Mouse (Mus musculus): Measurements from ENCODE around the gene Gpc5. TPM values are rescaled to one million over a fixed set of nuclear protein-coding genes. Genes with fewer than 3 reads are reported as not detected.

Gpc5 gene
- polyA plus RNA-seq, 1 experiment from 2014 or later, result 0.20 TPM

- H3K9me3 ChIP-seq (ENCODE audit: control insufficient read depth, low read length), result no peaks in the 10 kb centered on the region
- no peaks in the 10 kb centered on the region for H3K4me1 ChIP-seq (ENCODE audit: control insufficient read depth, insufficient read depth, low read length)
- no peaks in the 10 kb centered on the region for H3K27me3 ChIP-seq (ENCODE audit: control insufficient read depth, insufficient read depth, low read length)
- no peaks in the 10 kb centered on the region for H3K36me3 ChIP-seq (ENCODE audit: control insufficient read depth, insufficient read depth, low read length)
- no peak overlapping the region for H3K4me3 ChIP-seq (ENCODE audit: low read depth, low read length)
- no peak overlapping the region for H3K4me2 ChIP-seq (ENCODE audit: low read depth)
- ATAC-seq (ENCODE audit: insufficient read depth, low FRiP score, low TSS enrichment), result no peak
- no peak for DNase-seq (ENCODE audit: low spot score)
- no peak overlapping the region for H3K27ac ChIP-seq (ENCODE audit: low read depth, low read length)
- 83% methylated on average over 4 of the region's 4 CpGs for WGBS
- no peak overlapping the region for H3K9ac ChIP-seq (ENCODE audit: low read length)
Measured at GRCm38 (mm10) chr14:116186981-116187380, 1095.0 kb downstream of the Gpc5 start.

GRCm38 (mm10) chr14:116206977-116207376 lies 1115.0 kb downstream of the Gpc5 start:
- H3K27ac ChIP-seq (ENCODE audit: low read depth, low read length), result no peak overlapping the region
- H3K4me1 ChIP-seq (ENCODE audit: control insufficient read depth, insufficient read depth, low read length), result no peaks in the 10 kb centered on the region
- H3K4me3 ChIP-seq (ENCODE audit: low read depth, low read length), result no peak overlapping the region
- no peaks in the 10 kb centered on the region for H3K36me3 ChIP-seq (ENCODE audit: control insufficient read depth, insufficient read depth, low read length)
- DNase-seq (ENCODE audit: low spot score), result peak; percentile 56
- H3K4me2 ChIP-seq (ENCODE audit: low read depth), result no peak overlapping the region
- ATAC-seq (ENCODE audit: insufficient read depth, low FRiP score, low TSS enrichment), result peak; percentile 50
- no peaks in the 10 kb centered on the region for H3K27me3 ChIP-seq (ENCODE audit: control insufficient read depth, insufficient read depth, low read length)
- WGBS, result 28% methylated on average over 6 of the region's 6 CpGs
- no peak overlapping the region for H3K9ac ChIP-seq (ENCODE audit: low read length)
- H3K9me3 ChIP-seq (ENCODE audit: control insufficient read depth, low read length), result no peaks in the 10 kb centered on the region

- Histone ChIP-seq H3K9ac (ENCODE audit: low read length) (no peak overlapping the region), H3K9me3 (ENCODE audit: control insufficient read depth, low read length) (no peaks in the 10 kb centered on the region), H3K4me2 (ENCODE audit: low read depth) (no peak overlapping the region), H3K4me1 (ENCODE audit: control insufficient read depth, insufficient read depth, low read length) (no peaks in the 10 kb centered on the region), H3K27ac (ENCODE audit: low read depth, low read length) (no peak overlapping the region), H3K4me3 (ENCODE audit: low read depth, low read length) (no peak overlapping the region), H3K27me3 (ENCODE audit: control insufficient read depth, insufficient read depth, low read length) (no peaks in the 10 kb centered on the region), H3K36me3 (ENCODE audit: control insufficient read depth, insufficient read depth, low read length) (no peaks in the 10 kb centered on the region)
- WGBS, result 95% methylated on average over 3 of the region's 3 CpGs
- no peak for ATAC-seq (ENCODE audit: insufficient read depth, low FRiP score, low TSS enrichment)
- no peak for DNase-seq (ENCODE audit: low spot score)
Measured at GRCm38 (mm10) chr14:116208581-116208980, 1116.6 kb downstream of the Gpc5 start.

GRCm38 (mm10) chr14:116209045-116209444 lies 1117.0 kb downstream of the Gpc5 start:
- Histone ChIP-seq H3K4me2 (ENCODE audit: low read depth) (no peak overlapping the region), H3K4me1 (ENCODE audit: control insufficient read depth, insufficient read depth, low read length) (no peaks in the 10 kb centered on the region), H3K27me3 (ENCODE audit: control insufficient read depth, insufficient read depth, low read length) (no peaks in the 10 kb centered on the region), H3K36me3 (ENCODE audit: control insufficient read depth, insufficient read depth, low read length) (no peaks in the 10 kb centered on the region), H3K9ac (ENCODE audit: low read length) (no peak overlapping the region), H3K27ac (ENCODE audit: low read depth, low read length) (no peak overlapping the region), H3K4me3 (ENCODE audit: low read depth, low read length) (no peak overlapping the region), H3K9me3 (ENCODE audit: control insufficient read depth, low read length) (no peaks in the 10 kb centered on the region)
- ATAC-seq (ENCODE audit: insufficient read depth, low FRiP score, low TSS enrichment), result no peak
- WGBS, result 64% methylated on average over 5 of the region's 5 CpGs
- no peak for DNase-seq (ENCODE audit: low spot score)

- Histone ChIP-seq H3K4me3 (ENCODE audit: low read depth, low read length) (no peak overlapping the region), H3K9ac (ENCODE audit: low read length) (no peak overlapping the region), H3K4me1 (ENCODE audit: control insufficient read depth, insufficient read depth, low read length) (no peaks in the 10 kb centered on the region), H3K27ac (ENCODE audit: low read depth, low read length) (no peak overlapping the region), H3K4me2 (ENCODE audit: low read depth) (no peak overlapping the region), H3K36me3 (ENCODE audit: control insufficient read depth, insufficient read depth, low read length) (no peaks in the 10 kb centered on the region), H3K9me3 (ENCODE audit: control insufficient read depth, low read length) (no peaks in the 10 kb centered on the region), H3K27me3 (ENCODE audit: control insufficient read depth, insufficient read depth, low read length) (no peaks in the 10 kb centered on the region)
- WGBS, result 91% methylated on average over 6 of the region's 6 CpGs
- ATAC-seq (ENCODE audit: insufficient read depth, low FRiP score, low TSS enrichment), result no peak
- DNase-seq (ENCODE audit: low spot score), result no peak
Measured at GRCm38 (mm10) chr14:116210304-116210703, 1118.3 kb downstream of the Gpc5 start.

- no peaks in the 10 kb centered on the region for H3K9me3 ChIP-seq (ENCODE audit: control insufficient read depth, low read length)
- no peaks in the 10 kb centered on the region for H3K27me3 ChIP-seq (ENCODE audit: control insufficient read depth, insufficient read depth, low read length)
- H3K4me2 ChIP-seq (ENCODE audit: low read depth), result no peak overlapping the region
- H3K36me3 ChIP-seq (ENCODE audit: control insufficient read depth, insufficient read depth, low read length), result no peaks in the 10 kb centered on the region
- H3K27ac ChIP-seq (ENCODE audit: low read depth, low read length), result no peak overlapping the region
- DNase-seq (ENCODE audit: low spot score) (no peak), ATAC-seq (ENCODE audit: insufficient read depth, low FRiP score, low TSS enrichment) (no peak)
- H3K4me1 ChIP-seq (ENCODE audit: control insufficient read depth, insufficient read depth, low read length), result no peaks in the 10 kb centered on the region
- no peak overlapping the region for H3K4me3 ChIP-seq (ENCODE audit: low read depth, low read length)
- H3K9ac ChIP-seq (ENCODE audit: low read length), result no peak overlapping the region
Measured at GRCm38 (mm10) chr14:116212029-116212428, 1120.0 kb downstream of the Gpc5 start.

- DNase-seq (ENCODE audit: low spot score), result no peak
- WGBS, result 97% methylated on average over 1 of the region's 1 CpGs
- H3K9me3 ChIP-seq (ENCODE audit: control insufficient read depth, low read length), result no peaks in the 10 kb centered on the region
Measured at GRCm38 (mm10) chr14:116258126-116258525, 1166.1 kb downstream of the Gpc5 start.

GRCm38 (mm10) chr14:116308541-116308940 lies 1216.5 kb downstream of the Gpc5 start:
- 86% methylated on average over 2 of the region's 2 CpGs for WGBS
- Histone ChIP-seq H3K4me3 (ENCODE audit: low read depth, low read length) (no peak overlapping the region), H3K36me3 (ENCODE audit: control insufficient read depth, insufficient read depth, low read length) (no peaks in the 10 kb centered on the region), H3K27me3 (ENCODE audit: control insufficient read depth, insufficient read depth, low read length) (no peaks in the 10 kb centered on the region), H3K9ac (ENCODE audit: low read length) (no peak overlapping the region), H3K9me3 (ENCODE audit: control insufficient read depth, low read length) (no peaks in the 10 kb centered on the region), H3K4me1 (ENCODE audit: control insufficient read depth, insufficient read depth, low read length) (no peaks in the 10 kb centered on the region), H3K27ac (ENCODE audit: low read depth, low read length) (no peak overlapping the region), H3K4me2 (ENCODE audit: low read depth) (no peak overlapping the region)
- ATAC-seq (ENCODE audit: insufficient read depth, low FRiP score, low TSS enrichment), result no peak
- DNase-seq (ENCODE audit: low spot score), result no peak

More at GRCm38 (mm10) chr14:116258126-116258525, 1166.1 kb downstream of the Gpc5 start:
- no peaks in the 10 kb centered on the region for H3K4me1 ChIP-seq (ENCODE audit: control insufficient read depth, insufficient read depth, low read length)
- H3K9ac ChIP-seq (ENCODE audit: low read length), result no peak overlapping the region
- H3K4me2 ChIP-seq (ENCODE audit: low read depth), result no peak overlapping the region
- no peak for ATAC-seq (ENCODE audit: insufficient read depth, low FRiP score, low TSS enrichment)
- H3K4me3 ChIP-seq (ENCODE audit: low read depth, low read length), result no peak overlapping the region
- no peaks in the 10 kb centered on the region for H3K27me3 ChIP-seq (ENCODE audit: control insufficient read depth, insufficient read depth, low read length)
- H3K36me3 ChIP-seq (ENCODE audit: control insufficient read depth, insufficient read depth, low read length), result no peaks in the 10 kb centered on the region
- no peak overlapping the region for H3K27ac ChIP-seq (ENCODE audit: low read depth, low read length)

GRCm38 (mm10) chr14:116317491-116317890 lies 1225.5 kb downstream of the Gpc5 start:
- Histone ChIP-seq H3K4me3 (ENCODE audit: low read depth, low read length) (no peak overlapping the region), H3K9ac (ENCODE audit: low read length) (no peak overlapping the region), H3K36me3 (ENCODE audit: control insufficient read depth, insufficient read depth, low read length) (no peaks in the 10 kb centered on the region), H3K27me3 (ENCODE audit: control insufficient read depth, insufficient read depth, low read length) (no peaks in the 10 kb centered on the region), H3K4me1 (ENCODE audit: control insufficient read depth, insufficient read depth, low read length) (no peaks in the 10 kb centered on the region), H3K4me2 (ENCODE audit: low read depth) (no peak overlapping the region), H3K27ac (ENCODE audit: low read depth, low read length) (no peak overlapping the region), H3K9me3 (ENCODE audit: control insufficient read depth, low read length) (no peaks in the 10 kb centered on the region)
- ATAC-seq (ENCODE audit: insufficient read depth, low FRiP score, low TSS enrichment), result no peak
- no peak for DNase-seq (ENCODE audit: low spot score)

All from neural tube, embryonic 11.5 days (tissue).